14 mouse cellular contexts compared by ENCODE assay signal in genomic region chr1:184040181-184040580, GRCm38 (mm10). TPM values are rescaled to one million over a fixed set of nuclear protein-coding genes. Genes with fewer than 3 reads are reported as not detected.
A peak's percentile ranks its signal among the peaks of the same experiment; 100 is the strongest.
DNase-seq lines count a peak whose midpoint lies in the region; ATAC-seq lines count a peak whose summit lies in the region.
"Had no signal": no experiment of that assay in that cellular context is flagged by ENCODE, and none has a peak within 500 bp of the region (broad histone marks: within the 10 kb centered on the region; RNA-seq: fewer than 3 reads in every experiment).

No protein-coding gene starts in this region.

- no peak for DNase-seq in heart, embryonic 10.5 days (ENCODE audit: low spot score)
- DNase-seq in heart, postnatal 10 days: no peak
- no peak for DNase-seq in kidney, postnatal 10 days
- DNase-seq in embryonic facial prominence, embryonic 14.5 days (ENCODE audit: low spot score): no peak
- peak; percentile 61 for DNase-seq in gastrocnemius, postnatal 14 days
- no peak for DNase-seq in right cerebral cortex, postnatal 10 days (ENCODE audit: low spot score in 2 of 2)
- DNase-seq: cerebellum, adult 18-20 months; kidney, adult 9 months; right cerebral cortex, postnatal 14 days had no signal

- 85% methylated on average over 11 of the region's 11 CpGs for WGBS in heart, embryonic 10.5 days
- 45% methylated on average over 11 of the region's 11 CpGs for WGBS in kidney, embryonic 15.5 days
- WGBS in embryonic facial prominence, embryonic 14.5 days: 81% methylated on average over 11 of the region's 11 CpGs

- H3K27ac ChIP-seq in heart, embryonic 10.5 days: peak overlapping the region; percentile 88
- no peak overlapping the region for H3K27ac ChIP-seq in kidney, embryonic 15.5 days
- no peak overlapping the region for H3K27ac ChIP-seq in embryonic facial prominence, embryonic 14.5 days (replicated peaks; ENCODE audit: low read depth, low read length)
- H3K27ac ChIP-seq: layer of hippocampus, adult 2 months; midbrain, embryonic 10.5 days had no signal

- no peaks in the 10 kb centered on the region for H3K27me3 ChIP-seq in heart, embryonic 10.5 days (ENCODE audit: insufficient read depth, poor library complexity, severe bottlenecking)
- 0 out of 2 replicates have a peak, but pooled peaks cover 5% of the 10 kb centered on the region for H3K27me3 ChIP-seq in kidney, embryonic 15.5 days
- no peaks in the 10 kb centered on the region for H3K27me3 ChIP-seq in embryonic facial prominence, embryonic 14.5 days (replicated peaks; ENCODE audit: control insufficient read depth, insufficient read depth, low read length)

- H3K9me3 ChIP-seq in heart, embryonic 10.5 days: no peaks in the 10 kb centered on the region
- no peaks in the 10 kb centered on the region for H3K9me3 ChIP-seq in kidney, embryonic 15.5 days (replicated peaks)
- no peaks in the 10 kb centered on the region for H3K9me3 ChIP-seq in embryonic facial prominence, embryonic 14.5 days (ENCODE audit: control insufficient read depth, low read length)
- H3K9me3 ChIP-seq: midbrain, embryonic 10.5 days had no signal

- peaks cover 57% of the 10 kb centered on the region for H3K4me1 ChIP-seq in heart, embryonic 10.5 days
- H3K4me1 ChIP-seq in kidney, embryonic 15.5 days: peaks cover 22% of the 10 kb centered on the region
- peaks cover 10% of the 10 kb centered on the region for H3K4me1 ChIP-seq in embryonic facial prominence, embryonic 14.5 days (ENCODE audit: control insufficient read depth, insufficient read depth, low read length)

- H3K36me3 ChIP-seq in heart, embryonic 10.5 days: peaks cover 27% of the 10 kb centered on the region
- H3K36me3 ChIP-seq in kidney, embryonic 15.5 days: no peaks in the 10 kb centered on the region
- peaks cover 7% of the 10 kb centered on the region; the same call in 1 of the 2 replicates for H3K36me3 ChIP-seq in embryonic facial prominence, embryonic 14.5 days (ENCODE audit: control insufficient read depth, insufficient read depth, low read length)

- ATAC-seq in kidney, embryonic 15.5 days (replicated peaks; ENCODE audit: low FRiP score): peak; percentile 47
- no peak for ATAC-seq in embryonic facial prominence, embryonic 14.5 days (ENCODE audit: low read depth)
- ATAC-seq: activated CD4-positive, CD25-positive, alpha-beta regulatory T cell, adult 4 months had no signal

- H3K4me3 ChIP-seq in heart, embryonic 10.5 days: no peak overlapping the region
- no peak overlapping the region for H3K4me3 ChIP-seq in kidney, embryonic 15.5 days (replicated peaks)
- H3K4me3 ChIP-seq in embryonic facial prominence, embryonic 14.5 days (ENCODE audit: low read depth, low read length): no peak overlapping the region
- H3K4me3 ChIP-seq: midbrain, embryonic 10.5 days had no signal

- intact Hi-C loops in heart, postnatal 10 days (cut with DNase I): loop anchor here (5.0 kb wide), 1 partner anchor 132 kb away; no protein-coding TSS in a partner anchor
- intact Hi-C loops in gastrocnemius, postnatal 14 days (cut with DNase I; ENCODE audit: low total_unique reads): no loop called here

- H3K9ac ChIP-seq in kidney, embryonic 15.5 days: no peak overlapping the region
- H3K9ac ChIP-seq in embryonic facial prominence, embryonic 14.5 days (ENCODE audit: low read depth, low read length): no peak overlapping the region

- H3K4me2 ChIP-seq in kidney, embryonic 15.5 days: no peak overlapping the region
- H3K4me2 ChIP-seq in embryonic facial prominence, embryonic 14.5 days (ENCODE audit: low read depth, low read length): peak overlapping the region; percentile 0
- H3K4me2 ChIP-seq: liver, embryonic 11.5 days had no signal

RNA-seq across cellular contexts. Expression of gene 1700056E22Rik, which starts 6.1 kb away (rescaled TPM):
- polyA plus RNA-seq in heart, embryonic 10.5 days (2016; fragmentation: Nextera tagmentation; extraction: Ambion mirVana): 1.1 and 1.3 TPM in 2 replicates
- total RNA-seq in heart, postnatal 10 days (2021): 1 to 10 TPM; 1.1 to 2.0 TPM
- polyA plus RNA-seq in kidney, embryonic 15.5 days (2015; fragmentation: Nextera tagmentation; extraction: Ambion mirVana): 1.3 and 2.4 TPM in 2 replicates
- polyA plus RNA-seq in embryonic facial prominence, embryonic 14.5 days (2014; fragmentation: Nextera tagmentation; extraction: Ambion mirVana): 1.0 and 2.4 TPM in 2 replicates
- 1 to 10 TPM; 1.6 to 1.9 TPM for total RNA-seq in gastrocnemius, postnatal 14 days (2021)
- total RNA-seq: layer of hippocampus, adult 2 months had no signal

RNA-seq across cellular contexts. Expression of gene Dusp10, which starts 27.1 kb away (rescaled TPM):
- 8.5 and 12.3 TPM in 2 replicates for polyA plus RNA-seq in heart, embryonic 10.5 days (2016; fragmentation: Nextera tagmentation; extraction: Ambion mirVana)
- total RNA-seq in heart, postnatal 10 days (2021): 10 to 100 TPM; 11.1 to 12.9 TPM
- 5.8 and 6.3 TPM in 2 replicates for polyA plus RNA-seq in kidney, embryonic 15.5 days (2015; fragmentation: Nextera tagmentation; extraction: Ambion mirVana)
- polyA plus RNA-seq in embryonic facial prominence, embryonic 14.5 days (2014; fragmentation: Nextera tagmentation; extraction: Ambion mirVana): 17.1 and 17.7 TPM in 2 replicates
- 10 to 100 TPM; 14.0 to 28.0 TPM for total RNA-seq in gastrocnemius, postnatal 14 days (2021)
